Mouse (Mus musculus) mature B cell (primary cell): ENCODE results near the gene Pip4k2b.
"Not testable (repeated sequence)": the region's sequence is repeated elsewhere in the genome, so short reads cannot be mapped to it uniquely, and the experiment has no call there.

Source experiments
- in situ Hi-C: fragments of 300-500 bp; cut with MboI; formaldehyde crosslinking; loops from 2 replicates; pipeline ENCODE4 v1.14.3; 2019

Pip4k2b gene

GRCm38 (mm10) chr11:97744063-97744717, at the start of gene Pip4k2b:
TSS of gene Pip4k2b (minus strand) at chr11:97744704.
- in situ Hi-C loops, result no loop called here

- in situ Hi-C loops, result no loop called here
Observed at GRCm38 (mm10) chr11:97793165-97793564, 48.7 kb upstream of the Pip4k2b start.

GRCm38 (mm10) chr11:97790778-97791438, 46.4 kb upstream of the Pip4k2b start:
- in situ Hi-C loops, result not testable (repeated sequence)

- in situ Hi-C loops, result no loop called here
Observed at GRCm38 (mm10) chr11:97789727-97790126, 45.2 kb upstream of the Pip4k2b start.

- in situ Hi-C loops, result no loop called here
Observed at GRCm38 (mm10) chr11:97787961-97788360, 43.5 kb upstream of the Pip4k2b start.

DNA sequence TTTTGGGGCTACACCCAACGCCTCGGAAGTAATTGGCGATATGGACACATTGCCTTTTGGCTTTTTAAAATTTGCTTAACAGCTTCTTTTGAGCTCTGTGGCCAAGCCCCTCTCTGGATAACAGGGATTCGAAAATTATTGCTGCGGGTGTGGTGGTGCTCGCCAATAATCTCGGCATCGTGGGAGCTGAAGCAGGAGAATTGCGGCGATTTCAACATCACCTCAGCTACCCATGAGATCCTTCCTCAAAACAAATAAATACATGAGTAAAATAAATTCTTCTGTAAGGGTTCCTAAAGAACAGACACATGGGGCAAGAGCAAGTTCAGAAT, 38.0 kb upstream of the Pip4k2b start:
- in situ Hi-C loops, result no loop called here

DNA sequence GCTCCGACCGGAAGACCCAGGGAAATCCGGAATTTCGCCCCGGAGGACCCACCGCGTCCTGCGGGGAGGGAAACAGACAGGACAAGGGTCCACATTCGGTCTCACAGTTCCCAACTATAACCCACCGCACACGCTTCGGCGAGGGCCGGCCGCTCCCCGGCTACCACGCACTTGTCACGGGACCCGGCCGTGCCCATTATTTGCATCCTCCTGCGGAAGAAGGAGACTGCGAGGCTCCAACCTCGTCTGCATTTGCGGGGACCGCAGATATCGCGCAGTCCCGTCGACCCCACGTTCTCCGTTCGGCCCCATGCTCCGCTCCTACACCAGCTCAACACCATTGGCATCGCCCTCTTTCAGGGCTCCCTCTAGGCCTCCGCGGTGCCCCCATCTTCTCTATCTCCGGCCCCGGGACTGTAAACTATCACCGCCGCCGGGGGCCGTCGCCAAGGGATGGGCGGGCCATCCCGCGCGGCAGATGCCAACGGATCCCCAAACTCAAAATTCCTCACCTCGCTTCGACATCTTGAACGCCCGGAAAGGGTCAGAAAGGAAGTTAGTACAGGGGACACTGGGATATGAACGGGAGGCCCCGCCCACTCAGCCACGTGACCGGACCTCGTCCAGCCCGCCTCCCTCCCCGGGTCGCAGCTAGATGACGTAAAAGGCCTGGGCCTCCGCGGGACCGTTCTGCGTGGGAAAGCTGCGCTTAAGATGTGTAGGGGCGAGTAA, 37.5 kb upstream of the Pip4k2b start, which contains the start of gene Rpl23:
Rpl23 (minus strand) TSS at position 606 of the 732 bp plus-strand sequence.
- in situ Hi-C loops, result no loop called here

DNA sequence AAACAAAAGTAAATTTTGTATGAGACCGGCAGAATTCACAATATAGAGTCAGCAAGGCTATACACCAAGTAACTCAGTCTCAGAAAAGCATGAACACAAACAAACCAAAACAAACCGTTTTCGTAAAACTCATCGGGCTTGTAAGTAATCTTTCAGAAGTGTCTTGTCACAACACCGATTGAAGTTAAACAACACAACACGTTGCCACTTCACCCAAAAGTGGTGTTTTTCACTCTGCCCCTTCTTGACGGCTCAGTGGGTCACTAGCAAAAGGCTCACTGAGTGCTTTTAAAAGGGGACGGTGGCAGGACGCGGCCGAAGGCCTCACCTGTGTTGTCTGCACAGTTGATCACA, 37.0 kb upstream of the Pip4k2b start:
- in situ Hi-C loops, result no loop called here

DNA sequence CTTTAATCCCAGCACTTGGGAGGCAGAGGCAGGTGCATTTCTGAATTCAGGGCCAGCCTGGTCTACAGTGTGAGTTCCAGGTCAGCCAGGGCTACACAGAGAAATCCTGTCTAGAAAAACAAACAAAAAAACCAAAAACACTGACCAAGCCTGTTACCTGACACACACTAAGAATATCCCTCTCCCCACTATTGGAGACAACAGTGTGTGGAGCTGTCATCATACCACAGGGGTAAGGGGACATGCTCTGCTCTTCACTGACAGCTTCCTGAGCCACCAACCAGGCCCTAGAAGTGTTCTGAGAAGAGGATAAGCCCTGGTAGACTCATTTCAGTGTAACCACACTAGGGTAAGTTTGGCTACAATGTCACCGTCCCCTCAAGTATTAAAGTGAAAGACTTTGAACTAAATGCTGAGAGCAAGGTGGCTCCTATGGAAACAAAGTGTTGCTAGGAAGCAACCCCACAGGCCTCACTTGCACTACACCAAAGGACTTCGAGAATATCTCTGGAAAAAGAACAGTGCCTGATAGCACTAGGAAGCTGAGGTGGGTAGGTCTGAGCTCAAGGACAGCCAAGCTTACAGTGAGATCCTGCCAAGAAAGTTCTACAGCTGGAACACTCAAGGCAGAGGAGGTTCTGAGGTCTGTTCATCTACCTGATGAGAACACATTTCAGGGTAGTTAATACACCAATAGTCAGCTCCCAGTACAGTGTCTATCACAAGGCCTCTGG, 35.6 kb upstream of the Pip4k2b start:
- in situ Hi-C loops, result no loop called here

DNA sequence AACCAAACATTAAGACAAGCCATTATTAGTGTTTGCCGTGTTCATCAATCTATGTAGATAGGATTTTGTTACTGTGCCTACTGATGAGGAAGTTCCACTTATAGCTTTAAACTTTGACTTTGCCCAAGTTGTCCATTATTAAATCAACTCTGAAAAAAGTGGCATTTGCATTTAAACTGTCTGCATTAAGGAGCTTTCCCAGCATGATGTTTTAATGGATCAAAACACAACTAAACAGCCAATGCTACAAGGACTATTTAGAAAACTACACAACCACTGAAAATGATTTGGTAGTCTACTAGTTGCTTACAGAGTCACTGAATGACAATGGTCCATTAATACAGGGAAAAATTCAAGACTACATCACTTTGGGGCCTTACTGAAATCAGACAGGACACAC, 34.4 kb upstream of the Pip4k2b start:
- in situ Hi-C loops, result no loop called here

DNA sequence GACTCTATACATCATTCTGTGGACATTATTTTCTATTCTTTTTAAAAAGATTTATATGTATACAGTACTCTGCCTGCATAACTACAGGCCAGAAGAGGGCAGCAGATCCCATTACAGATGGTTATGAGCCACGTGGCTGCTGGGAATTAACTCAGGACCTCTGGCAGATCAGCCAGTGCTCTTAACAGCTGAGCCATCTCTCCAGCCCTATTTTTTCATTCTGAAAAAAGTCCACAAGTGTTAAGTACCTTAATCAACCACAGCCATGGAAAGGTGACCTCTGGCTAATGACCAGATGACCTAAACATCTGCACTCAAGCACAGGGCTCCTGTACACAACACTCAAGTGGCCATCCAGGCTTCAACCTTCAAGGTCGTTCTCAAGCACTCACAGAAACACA, 32.6 kb upstream of the Pip4k2b start:
- in situ Hi-C loops, result no loop called here

DNA sequence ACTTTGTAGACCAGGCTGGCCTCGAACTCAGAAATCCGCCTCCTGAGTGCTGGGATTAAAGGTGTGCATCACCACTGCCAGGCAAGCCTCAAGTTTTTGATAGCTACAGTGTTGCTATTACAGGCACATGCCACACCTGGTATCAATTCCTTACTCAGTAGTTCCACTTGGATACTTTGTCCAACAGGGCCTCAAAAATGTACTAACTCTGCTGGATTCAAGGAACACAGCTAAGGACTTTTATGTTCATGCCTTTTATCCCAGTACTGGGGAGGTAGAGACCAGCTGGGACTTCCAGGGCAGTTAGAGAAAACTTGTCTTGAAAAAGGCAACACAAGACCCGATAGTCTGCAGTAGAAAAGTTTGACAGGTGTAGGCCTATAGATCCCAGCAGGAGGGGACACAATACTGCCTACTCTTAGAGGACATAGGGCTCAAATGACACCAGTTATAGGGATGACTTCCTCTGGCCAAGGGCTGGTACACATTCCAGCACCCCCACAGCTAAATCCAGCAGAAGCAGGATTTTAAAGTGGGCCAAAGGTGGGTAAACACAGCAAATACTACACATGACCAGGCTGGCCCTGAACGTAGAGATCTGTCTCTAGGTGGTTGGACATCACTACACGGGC, 32.1 kb upstream of the Pip4k2b start:
- in situ Hi-C loops, result no loop called here

DNA sequence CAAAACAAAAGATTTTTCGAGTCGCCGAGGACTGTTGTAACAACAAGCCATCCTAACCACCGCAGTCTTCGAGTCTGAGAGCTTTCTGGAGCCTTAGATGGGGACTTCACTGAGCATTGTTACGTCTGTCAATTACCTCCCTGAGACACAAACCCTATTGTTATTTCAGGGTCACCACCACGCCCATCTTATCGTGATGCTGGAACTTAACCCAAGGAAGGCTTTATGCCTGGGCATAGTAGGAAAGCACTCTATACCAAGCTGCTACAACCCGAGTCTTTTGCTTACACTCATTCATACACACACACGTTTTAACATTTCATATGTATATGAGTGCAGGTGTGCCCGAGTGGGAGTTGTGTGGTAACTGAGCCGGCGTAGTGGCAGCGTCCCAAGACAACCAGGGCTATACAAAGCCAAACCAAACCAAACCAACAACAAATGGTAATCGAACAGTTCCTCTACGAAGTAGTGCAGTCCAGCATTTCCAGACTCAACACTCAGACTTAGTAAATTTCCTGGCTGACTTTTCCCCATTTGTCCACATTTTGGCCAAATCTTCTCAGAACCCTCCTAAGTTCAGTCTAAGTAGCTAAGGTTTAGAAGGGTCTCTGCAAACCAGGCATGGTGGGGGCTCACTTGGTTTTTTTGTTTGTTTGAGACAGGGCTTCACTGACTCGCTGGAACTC, 31.4 kb upstream of the Pip4k2b start, which contains the start of gene 1700001P01Rik:
1700001P01Rik (minus strand) TSS at position 111 of the 689 bp plus-strand sequence.
- in situ Hi-C loops, result no loop called here

GRCm38 (mm10) chr11:97775186-97775585, 30.7 kb upstream of the Pip4k2b start:
- in situ Hi-C loops, result no loop called here

DNA sequence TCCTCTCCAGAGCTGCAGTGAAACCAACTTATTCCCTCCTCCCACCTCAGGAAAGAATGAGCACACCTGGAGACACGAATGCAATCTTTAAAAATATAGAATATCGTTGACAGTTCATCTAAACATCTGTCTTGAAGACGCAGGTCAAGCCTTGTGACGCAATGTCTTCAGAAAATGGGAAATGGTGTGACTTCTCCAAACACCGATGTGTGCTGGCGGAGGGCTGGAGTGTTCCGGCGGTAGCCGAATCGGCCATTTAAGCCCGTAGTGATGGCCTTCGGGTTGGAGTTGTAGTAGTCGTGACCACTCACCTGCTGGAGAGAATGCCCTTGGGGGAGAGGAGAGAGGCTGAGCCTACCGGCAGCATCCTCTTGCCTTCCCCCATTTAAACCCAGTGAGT, 26.9 kb upstream of the Pip4k2b start:
- in situ Hi-C loops, result no loop called here

DNA sequence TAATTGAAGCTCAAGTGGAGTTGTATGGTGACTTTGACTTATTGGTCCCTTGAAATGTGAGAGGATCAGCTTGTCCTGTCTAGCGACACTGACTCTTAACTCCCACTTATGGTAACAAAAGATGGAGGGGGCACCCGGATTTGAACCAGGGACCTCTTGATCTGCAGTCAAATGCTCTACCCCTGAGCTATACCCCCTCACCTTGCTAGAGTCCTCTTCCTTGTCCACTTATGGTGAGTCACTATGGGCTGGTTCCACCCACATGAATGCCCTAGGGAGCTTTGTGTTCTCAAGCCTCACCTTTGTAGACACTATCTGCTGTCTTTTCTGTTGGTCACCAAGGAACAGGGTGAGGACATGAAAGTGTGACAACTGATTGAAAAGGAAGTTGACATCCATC, 25.2 kb upstream of the Pip4k2b start:
- in situ Hi-C loops, result no loop called here

GRCm38 (mm10) chr11:97766154-97766881, 21.8 kb upstream of the Pip4k2b start, which contains the start of gene Cwc25:
TSS of gene Cwc25 (minus strand) at chr11:97766556.
- in situ Hi-C loops, result no loop called here

DNA sequence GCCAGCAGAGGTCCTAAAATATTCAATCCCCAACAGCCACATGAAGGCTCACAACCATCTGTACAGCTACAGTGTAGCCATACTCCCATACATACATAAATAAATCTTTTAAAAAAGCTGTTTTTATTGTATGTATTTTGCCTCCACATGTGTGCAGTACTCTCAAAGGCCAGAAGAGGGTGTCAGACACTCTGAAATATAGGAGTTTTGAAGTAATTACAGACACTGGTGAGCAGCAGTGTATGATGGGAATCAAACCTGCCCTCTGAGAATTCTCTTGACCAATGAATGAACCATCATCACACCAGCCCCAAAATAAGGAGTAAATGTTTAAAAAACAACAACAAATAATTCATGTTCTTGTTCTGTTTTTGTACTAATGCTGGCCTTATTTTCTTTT, 17.1 kb upstream of the Pip4k2b start:
- in situ Hi-C loops, result no loop called here

GRCm38 (mm10) chr11:97758942-97759341, 14.4 kb upstream of the Pip4k2b start:
- in situ Hi-C loops, result no loop called here

GRCm38 (mm10) chr11:97758125-97758524, 13.6 kb upstream of the Pip4k2b start:
- in situ Hi-C loops, result no loop called here

- in situ Hi-C loops, result no loop called here
Observed at GRCm38 (mm10) chr11:97753277-97753676, 8.8 kb upstream of the Pip4k2b start.
